Mouse (Mus musculus): ENCODE results near the gene Gm13420. TPM values are rescaled to one million over a fixed set of nuclear protein-coding genes. Genes with fewer than 3 reads are reported as not detected.
"Not testable (repeated sequence)": the region's sequence is repeated elsewhere in the genome, so short reads cannot be mapped to it uniquely, and the experiment has no call there.

Gm13420 gene
- polyA plus RNA-seq, 1 experiment from 2014 or later = 2.4 TPM

DNA sequence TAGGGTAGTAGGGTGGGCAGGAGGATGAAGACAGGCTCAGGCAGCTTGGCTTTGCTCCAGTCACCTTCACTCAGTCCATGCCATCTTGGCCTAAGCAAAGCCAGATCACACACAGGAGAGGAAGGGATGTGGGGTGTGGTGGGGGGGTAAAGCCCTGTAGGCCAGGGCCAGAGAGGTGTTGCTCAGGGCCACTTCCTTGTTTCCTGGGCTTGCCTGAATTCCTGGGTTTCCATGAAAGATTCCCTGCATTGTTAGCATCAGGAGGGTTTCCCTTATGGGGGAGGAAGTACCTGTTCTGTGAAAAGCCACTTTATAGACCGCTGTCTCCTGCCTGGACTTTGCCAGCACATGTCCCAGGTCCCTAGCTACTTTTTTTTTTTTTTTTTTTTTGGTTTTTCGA lies 38.0 kb downstream of the Gm13420 start:
- Histone ChIP-seq H3K4me3 (replicated peaks) (no peak overlapping the region), H3K4me2 (no peak overlapping the region), H3K4me1 (peaks cover 15% of the 10 kb centered on the region), H3K9me3 (no peaks in the 10 kb centered on the region), H3K36me3 (peaks cover 9% of the 10 kb centered on the region), H3K27me3 (replicated peaks) (no peaks in the 10 kb centered on the region), H3K27ac (no peak overlapping the region), H3K9ac (no peak overlapping the region)
- 75% methylated on average over 2 of the region's 2 CpGs for WGBS
- no peak for ATAC-seq (ENCODE audit: insufficient read depth, low FRiP score, low read depth)

DNA sequence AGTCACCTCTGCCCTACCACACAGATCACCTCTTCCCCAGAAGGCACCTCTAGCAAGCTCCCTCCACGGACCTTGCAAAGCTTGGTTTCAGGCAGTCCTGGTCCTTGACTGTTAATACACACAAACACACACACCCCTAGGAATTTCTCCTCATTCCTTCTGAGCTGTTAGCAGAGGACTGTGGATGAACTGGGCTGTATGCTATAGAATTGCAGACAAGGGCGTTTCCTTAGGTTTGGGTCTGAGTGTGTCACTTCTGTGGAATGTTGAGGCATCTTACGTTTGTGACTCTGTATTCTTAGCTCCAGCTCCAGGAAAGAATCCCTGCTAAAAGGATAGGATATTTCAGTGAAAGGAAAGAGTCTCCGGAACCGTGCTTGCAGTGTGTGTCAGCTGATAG lies 39.6 kb downstream of the Gm13420 start:
- Histone ChIP-seq H3K36me3 (peaks cover 21% of the 10 kb centered on the region), H3K4me3 (replicated peaks) (no peak overlapping the region), H3K4me2 (no peak overlapping the region), H3K27ac (no peak overlapping the region), H3K9ac (no peak overlapping the region), H3K4me1 (peaks cover 11% of the 10 kb centered on the region), H3K27me3 (replicated peaks) (no peaks in the 10 kb centered on the region), H3K9me3 (no peaks in the 10 kb centered on the region)
- WGBS = 71% methylated on average over 5 of the region's 5 CpGs
- no peak for ATAC-seq (ENCODE audit: insufficient read depth, low FRiP score, low read depth)

DNA sequence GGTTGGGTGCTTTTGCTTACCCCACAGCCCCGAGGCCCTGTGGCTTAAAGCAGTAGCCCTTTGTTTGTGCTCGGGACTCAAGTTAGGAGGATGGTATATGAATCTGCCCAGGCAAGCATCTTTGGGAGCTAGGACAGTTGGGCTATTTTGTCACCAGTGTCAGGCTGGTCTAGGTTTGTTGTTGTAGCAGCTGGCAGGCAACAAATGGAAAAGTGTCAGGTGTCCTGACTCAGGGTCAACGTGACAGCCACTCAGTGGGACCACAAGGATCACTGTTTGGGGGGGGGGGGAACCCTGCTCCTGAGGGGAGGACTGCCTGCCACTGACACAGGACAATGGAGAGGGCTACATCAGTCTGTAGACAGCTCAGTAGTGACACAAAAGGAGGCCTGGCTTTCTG lies 40.4 kb downstream of the Gm13420 start:
- ATAC-seq (ENCODE audit: insufficient read depth, low FRiP score, low read depth) = no peak

DNA sequence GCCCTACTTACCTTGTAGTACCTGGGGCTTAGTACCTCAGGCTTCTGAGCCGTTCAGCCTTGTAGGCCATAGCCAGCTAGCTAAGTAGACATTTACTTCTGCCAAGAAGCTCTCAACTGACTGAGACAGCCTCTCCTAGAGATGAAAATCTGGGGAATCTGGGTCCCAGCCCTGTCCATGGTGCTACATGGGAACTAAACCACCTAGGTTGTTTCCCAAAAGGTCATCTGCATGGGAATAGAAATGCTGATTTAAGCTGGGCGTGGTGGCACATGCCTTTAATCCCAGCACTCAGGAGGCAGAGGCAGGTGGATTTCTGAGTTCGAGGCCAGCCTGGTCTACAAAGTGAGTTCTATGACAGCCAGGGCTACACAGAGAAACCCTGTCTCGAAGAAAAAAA lies 43.3 kb downstream of the Gm13420 start:
- H3K36me3 ChIP-seq = peaks cover 27% of the 10 kb centered on the region
- not testable (repeated sequence) for H3K27ac ChIP-seq; H3K9ac ChIP-seq; H3K27me3 ChIP-seq (replicated peaks); H3K9me3 ChIP-seq; H3K4me1 ChIP-seq; H3K4me2 ChIP-seq; ATAC-seq (ENCODE audit: insufficient read depth, low FRiP score, low read depth); H3K4me3 ChIP-seq (replicated peaks)
- 94% methylated on average over 4 of the region's 4 CpGs for WGBS

More for the DNA sequence above, 40.4 kb downstream of the Gm13420 start:
- 65% methylated on average over 3 of the region's 3 CpGs for WGBS
- H3K27me3 ChIP-seq (replicated peaks) = no peaks in the 10 kb centered on the region
- no peak overlapping the region for H3K4me2 ChIP-seq
- peaks cover 21% of the 10 kb centered on the region for H3K36me3 ChIP-seq
- H3K4me3 ChIP-seq (replicated peaks) = no peak overlapping the region
- peaks cover 5% of the 10 kb centered on the region for H3K4me1 ChIP-seq
- H3K27ac ChIP-seq = no peak overlapping the region
- no peaks in the 10 kb centered on the region for H3K9me3 ChIP-seq
- no peak overlapping the region for H3K9ac ChIP-seq

DNA sequence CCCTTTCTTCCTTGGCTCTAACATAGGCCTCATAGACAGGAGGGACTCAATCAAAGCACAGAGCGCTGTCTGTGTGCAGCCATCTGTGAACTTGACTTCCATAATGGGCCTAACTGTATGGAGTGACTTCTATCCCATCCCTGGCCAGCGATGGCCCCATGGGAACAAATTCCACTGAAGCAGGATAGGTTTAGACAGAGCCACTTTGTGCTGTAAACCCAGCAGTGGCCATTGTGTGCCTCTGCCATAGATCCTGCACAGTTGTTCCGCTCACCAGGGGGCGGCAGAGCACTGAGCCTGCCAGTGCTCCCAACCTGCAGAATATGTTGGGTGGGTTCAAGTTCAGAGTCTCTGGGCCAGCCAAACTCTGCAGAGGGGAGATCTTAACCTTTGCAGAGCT lies 43.8 kb downstream of the Gm13420 start:
- Histone ChIP-seq H3K9me3 (no peaks in the 10 kb centered on the region), H3K27ac (no peak overlapping the region), H3K4me3 (replicated peaks) (no peak overlapping the region), H3K4me1 (no peaks in the 10 kb centered on the region), H3K9ac (no peak overlapping the region), H3K27me3 (replicated peaks) (no peaks in the 10 kb centered on the region), H3K36me3 (peaks cover 32% of the 10 kb centered on the region), H3K4me2 (no peak overlapping the region)
- 88% methylated on average over 4 of the region's 4 CpGs for WGBS
- no peak for ATAC-seq (ENCODE audit: insufficient read depth, low FRiP score, low read depth)

DNA sequence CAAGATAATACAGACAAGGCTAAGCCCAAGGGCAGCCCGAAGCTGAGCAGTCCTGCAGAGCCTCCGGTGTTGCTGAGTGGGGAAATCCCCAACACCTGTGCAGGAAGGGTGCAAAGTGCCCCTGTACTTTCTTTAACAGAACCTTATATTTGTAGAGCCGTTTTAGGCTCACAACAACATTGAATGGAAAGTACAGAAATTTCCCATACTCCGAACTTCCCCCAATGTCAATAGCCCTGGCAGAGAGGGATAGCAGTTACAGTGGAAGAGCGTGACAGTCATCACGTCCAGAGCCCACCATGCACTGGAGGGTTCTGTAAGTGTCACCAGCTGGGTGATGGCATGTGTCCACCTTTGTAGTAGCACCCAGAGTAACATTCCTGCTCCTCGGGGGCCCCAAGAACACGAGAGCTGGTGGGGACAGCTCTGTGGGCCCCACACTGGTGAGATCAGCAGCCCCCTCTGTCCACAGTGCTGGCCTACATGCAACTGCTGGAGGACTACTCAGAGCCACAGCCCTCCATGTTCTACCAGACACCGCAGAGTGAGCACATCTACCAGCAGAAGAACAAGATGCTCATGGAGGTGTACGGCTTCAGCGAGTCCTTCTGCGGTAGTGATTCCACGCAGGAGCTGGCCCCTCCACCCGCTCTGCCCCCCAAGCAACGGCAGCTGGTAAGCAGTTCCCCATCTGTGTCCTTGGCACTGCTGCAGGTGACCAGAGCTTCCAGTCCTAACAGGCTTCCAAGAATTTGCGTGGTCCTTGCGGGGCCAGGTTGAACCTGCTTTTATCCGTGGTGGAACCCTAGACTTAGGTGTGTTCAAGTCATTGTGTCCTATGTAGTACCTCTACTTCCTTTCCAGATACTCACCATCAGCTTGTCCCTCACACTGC lies 44.5 kb downstream of the Gm13420 start:
- 92% methylated on average over 18 of the region's 18 CpGs for WGBS
- no peaks in the 10 kb centered on the region for H3K27me3 ChIP-seq (replicated peaks)
- H3K4me2 ChIP-seq = no peak overlapping the region
- no peak overlapping the region for H3K27ac ChIP-seq
- no peaks in the 10 kb centered on the region for H3K9me3 ChIP-seq
- no peak overlapping the region for H3K9ac ChIP-seq
- no peak for ATAC-seq (ENCODE audit: insufficient read depth, low FRiP score, low read depth)
- no peak overlapping the region for H3K4me3 ChIP-seq (replicated peaks)
- no peaks in the 10 kb centered on the region for H3K4me1 ChIP-seq
- H3K36me3 ChIP-seq = peaks cover 39% of the 10 kb centered on the region

DNA sequence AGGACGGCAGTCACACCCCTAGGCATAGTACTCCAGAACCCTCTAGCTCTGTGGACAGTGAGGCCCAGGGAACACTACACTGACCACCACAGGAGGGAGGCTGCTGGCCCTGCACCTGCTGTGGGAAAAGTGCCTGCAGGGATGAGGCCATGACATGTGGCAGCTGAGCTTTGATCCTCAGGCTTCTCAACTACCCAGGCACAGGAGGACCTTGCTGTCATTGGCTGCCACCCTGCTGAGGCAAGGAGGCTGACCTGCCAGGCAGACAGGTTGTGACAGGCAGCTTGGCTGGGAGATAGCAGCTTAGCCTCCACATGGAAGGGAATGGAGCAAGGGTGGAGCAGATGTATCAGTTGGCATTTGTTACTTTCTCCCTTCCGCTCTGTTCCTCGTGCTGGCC lies 46.0 kb downstream of the Gm13420 start:
- 0 out of 2 replicates have a peak, but pooled peaks have one; percentile 23 for ATAC-seq (ENCODE audit: insufficient read depth, low FRiP score, low read depth)
- H3K9ac ChIP-seq = no peak overlapping the region
- no peak overlapping the region for H3K4me3 ChIP-seq (replicated peaks)
- H3K27ac ChIP-seq = no peak overlapping the region
- no peaks in the 10 kb centered on the region for H3K9me3 ChIP-seq
- 86% methylated on average over 3 of the region's 3 CpGs for WGBS
- peaks cover 47% of the 10 kb centered on the region for H3K36me3 ChIP-seq
- H3K4me1 ChIP-seq = no peaks in the 10 kb centered on the region
- H3K4me2 ChIP-seq = no peak overlapping the region
- H3K27me3 ChIP-seq (replicated peaks) = no peaks in the 10 kb centered on the region

DNA sequence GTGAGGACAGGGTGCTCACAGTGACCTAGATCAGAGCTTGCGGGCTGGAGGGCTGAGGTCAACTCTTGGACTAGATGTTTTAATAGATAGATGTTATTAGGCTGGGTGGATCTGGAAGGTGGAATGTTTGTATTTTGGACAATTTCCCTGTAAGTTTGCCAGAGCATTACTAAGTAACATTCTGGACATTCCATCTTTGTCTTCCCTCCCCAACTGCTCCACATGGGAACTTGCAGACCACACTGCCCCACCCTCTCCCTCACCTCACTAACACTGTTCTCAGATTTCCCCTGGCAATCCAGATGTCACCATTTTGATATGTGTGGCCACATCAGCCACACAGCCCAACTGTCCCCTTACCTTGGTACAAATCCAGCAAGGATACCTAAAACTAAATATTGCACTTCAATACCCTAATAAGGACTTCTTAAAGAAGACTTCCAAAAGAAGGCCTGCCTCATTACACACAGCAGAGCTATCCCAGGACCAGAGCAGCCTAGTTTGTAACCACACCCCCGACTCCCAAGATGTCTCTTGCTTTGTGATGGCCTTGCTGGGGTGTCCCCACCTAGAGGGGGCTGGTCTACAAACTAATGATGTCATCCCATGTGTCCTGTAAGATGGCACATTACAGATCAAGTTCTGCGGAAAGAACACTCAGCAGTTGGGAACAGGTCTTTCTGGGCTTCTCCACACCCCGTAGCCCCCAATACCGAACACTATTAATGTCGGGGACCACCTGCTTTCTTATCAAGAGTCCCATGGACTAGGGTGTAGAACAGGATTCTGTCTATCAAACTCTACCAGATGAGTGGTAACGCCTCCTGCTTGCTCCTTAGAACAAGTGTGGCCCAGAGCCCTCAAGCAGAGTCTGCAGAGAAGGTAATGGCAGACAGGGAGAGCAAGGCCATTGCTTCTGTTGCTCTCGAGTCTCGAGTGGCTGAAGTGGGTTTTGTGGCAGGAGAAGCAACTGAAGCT lies 48.1 kb downstream of the Gm13420 start:
- H3K27ac ChIP-seq = no peak overlapping the region
- no peak overlapping the region for H3K9ac ChIP-seq
- no peaks in the 10 kb centered on the region for H3K27me3 ChIP-seq (replicated peaks)
- no peaks in the 10 kb centered on the region for H3K4me1 ChIP-seq
- no peak overlapping the region for H3K4me3 ChIP-seq (replicated peaks)
- no peak overlapping the region for H3K4me2 ChIP-seq
- no peak for ATAC-seq (ENCODE audit: insufficient read depth, low FRiP score, low read depth)
- no peaks in the 10 kb centered on the region for H3K9me3 ChIP-seq
- H3K36me3 ChIP-seq = peaks cover 49% of the 10 kb centered on the region
- 90% methylated on average over 9 of the region's 9 CpGs for WGBS

DNA sequence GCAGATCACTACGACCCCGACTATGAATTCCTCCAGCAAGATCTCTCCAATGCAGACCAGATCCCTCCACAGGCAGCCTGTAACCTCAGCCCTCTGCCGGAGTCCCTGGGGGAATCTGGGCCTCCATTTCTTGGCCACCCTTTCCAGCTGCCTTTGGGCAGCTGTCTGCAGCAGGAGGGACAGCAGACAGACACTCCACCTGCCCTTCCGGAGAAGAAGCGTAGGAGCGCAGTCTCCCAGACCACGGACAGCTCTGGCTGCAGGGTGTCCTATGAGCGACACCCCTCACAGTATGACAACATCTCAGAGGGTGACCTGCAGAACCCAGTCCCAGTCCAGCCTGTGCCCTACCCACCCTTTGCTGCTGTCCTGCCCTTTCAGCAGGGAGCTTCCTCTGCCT lies 49.3 kb downstream of the Gm13420 start:
- Histone ChIP-seq H3K9me3 (no peaks in the 10 kb centered on the region), H3K9ac (no peak overlapping the region), H3K36me3 (peaks cover 41% of the 10 kb centered on the region), H3K4me2 (no peak overlapping the region), H3K4me3 (replicated peaks) (no peak overlapping the region), H3K27ac (no peak overlapping the region), H3K27me3 (replicated peaks) (no peaks in the 10 kb centered on the region), H3K4me1 (no peaks in the 10 kb centered on the region)
- 87% methylated on average over 8 of the region's 8 CpGs for WGBS
- no peak for ATAC-seq (ENCODE audit: insufficient read depth, low FRiP score, low read depth)

DNA sequence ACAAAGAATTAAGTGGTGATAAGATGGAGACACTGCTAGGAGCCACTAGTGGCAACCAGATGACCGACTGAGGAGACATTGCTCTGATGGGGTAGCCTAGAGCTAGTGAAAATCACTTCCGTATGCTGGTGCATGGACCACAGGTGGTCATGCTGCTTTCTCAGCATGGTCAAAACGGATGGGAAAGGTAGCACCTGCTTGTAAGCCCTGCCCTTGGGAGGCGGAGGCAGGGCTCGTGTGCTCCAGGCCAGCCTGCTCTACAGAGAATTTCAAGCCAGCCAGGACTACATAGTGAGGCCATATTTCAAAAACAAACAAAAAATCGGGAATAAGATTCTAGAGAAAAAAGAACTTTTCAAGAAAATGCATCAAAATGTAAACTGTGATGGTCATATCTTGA lies 50.1 kb downstream of the Gm13420 start:
- H3K9me3 ChIP-seq = no peaks in the 10 kb centered on the region
- H3K4me1 ChIP-seq = no peaks in the 10 kb centered on the region
- H3K4me3 ChIP-seq (replicated peaks) = no peak overlapping the region
- 81% methylated on average over 6 of the region's 6 CpGs for WGBS
- H3K36me3 ChIP-seq = peaks cover 38% of the 10 kb centered on the region
- no peak overlapping the region for H3K9ac ChIP-seq
- H3K27ac ChIP-seq = peak overlapping the region; percentile 37; the same call in 1 of the 2 replicates
- ATAC-seq (ENCODE audit: insufficient read depth, low FRiP score, low read depth) = peak; percentile 15; the same call in 1 of the 2 replicates
- H3K27me3 ChIP-seq (replicated peaks) = no peaks in the 10 kb centered on the region
- H3K4me2 ChIP-seq = no peak overlapping the region

DNA sequence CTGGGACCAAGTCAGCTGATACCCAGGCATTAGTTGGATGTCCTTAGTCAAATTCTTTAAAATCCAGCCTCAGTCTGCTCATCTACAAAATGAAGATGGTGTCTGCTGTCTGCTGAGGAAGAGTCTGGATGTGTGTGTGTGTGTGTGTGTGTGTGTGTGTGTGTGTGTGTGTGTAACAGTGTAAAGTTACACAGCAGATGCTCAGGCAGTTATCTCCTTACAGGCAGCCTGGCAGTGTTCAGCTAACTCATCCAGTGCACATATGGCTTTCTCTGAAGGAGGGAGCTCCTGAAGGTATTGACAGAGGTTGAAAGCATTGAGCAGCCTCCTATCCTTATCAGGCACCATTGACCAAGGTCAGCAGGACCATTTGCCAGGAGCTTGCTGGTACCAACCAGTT lies 50.6 kb downstream of the Gm13420 start:
- Histone ChIP-seq H3K4me1 (no peaks in the 10 kb centered on the region), H3K27me3 (replicated peaks) (no peaks in the 10 kb centered on the region), H3K9ac (no peak overlapping the region), H3K4me2 (no peak overlapping the region), H3K4me3 (replicated peaks) (no peak overlapping the region), H3K9me3 (no peaks in the 10 kb centered on the region), H3K27ac (peak overlapping the region; percentile 37; the same call in 1 of the 2 replicates), H3K36me3 (peaks cover 38% of the 10 kb centered on the region)
- ATAC-seq (ENCODE audit: insufficient read depth, low FRiP score, low read depth) = no peak
